Mouse (Mus musculus): ENCODE results near the gene Tbc1d2b. TPM values are rescaled to one million over a fixed set of nuclear protein-coding genes. Genes with fewer than 3 reads are reported as not detected.

The Tbc1d2b gene
- polyA plus RNA-seq, 2 experiments, result 6.5 to 9.8 TPM

GRCm38 (mm10) chr9:90162243-90162925, 108.2 kb downstream of the Tbc1d2b start:
- DNase-seq (ENCODE audit: low read depth in 3 of 3, low spot score in 3 of 3) (peak in 2 of 3 experiments; percentile 10 to 12), ATAC-seq (ENCODE audit: insufficient read depth) (peak; percentile 63)
- Histone ChIP-seq H3K9me3 (ENCODE audit: control insufficient read depth, low read length) (no peaks in the 10 kb centered on the region), H3K4me2 (ENCODE audit: low read depth) (peak overlapping the region; percentile 70), H3K9ac (replicated peaks) (no peak overlapping the region), H3K4me3 (ENCODE audit: insufficient read depth in 1 of 2, low read depth in 2 of 2, low read length in 2 of 2) (peak overlapping the region in 1 of 2 experiments; percentile 54; a peak in 2 of 4 replicates), H3K27me3 (ENCODE audit: control insufficient read depth, insufficient read depth, low read length) (peaks cover 24% of the 10 kb centered on the region), H3K4me1 (replicated peaks; ENCODE audit: control insufficient read depth in 2 of 2, insufficient read depth in 2 of 2, low read length in 1 of 2) (0 out of 4 replicates have a peak, but pooled peaks cover 0 to 3% of the 10 kb centered on the region in 2 experiments), H3K36me3 (replicated peaks; ENCODE audit: control insufficient read depth, insufficient read depth, low read depth) (no peaks in the 10 kb centered on the region), H3K27ac (no peak overlapping the region)
- TF ChIP-seq CTCF (IDR thresholded peaks at IDR 0.05; ENCODE audit: low read depth) (peak; percentile 48), EP300 (IDR thresholded peaks at IDR 0.05; ENCODE audit: low read depth) (no peak)
- 10% methylated on average over 27 of the region's 29 CpGs for WGBS (ENCODE audit: insufficient replicate concordance)

Other genes with a start within 250 kb of the Tbc1d2b start
- gene Ctsh, start 216.7 kb downstream of the Tbc1d2b start, polyA plus RNA-seq (2012; rRNA removed), result 31.0 and 34.7 TPM in 2 replicates
- 87.0 and 87.6 TPM in 2 replicates for gene Ctsh, start 216.7 kb downstream of the Tbc1d2b start, polyA plus RNA-seq (2014; fragmentation: Nextera tagmentation; extraction: Ambion mirVana)
- gene Morf4l1, start 156.0 kb downstream of the Tbc1d2b start, polyA plus RNA-seq (2012; rRNA removed), result 91.7 and 128 TPM in 2 replicates
- 96.7 and 104 TPM in 2 replicates for gene Morf4l1, start 156.0 kb downstream of the Tbc1d2b start, polyA plus RNA-seq (2014; fragmentation: Nextera tagmentation; extraction: Ambion mirVana)
- 0.64 and 0.91 TPM in 2 replicates for gene Adamts7, start 107.7 kb downstream of the Tbc1d2b start, polyA plus RNA-seq (2012; rRNA removed)
- gene Adamts7, start 107.7 kb downstream of the Tbc1d2b start, polyA plus RNA-seq (2014; fragmentation: Nextera tagmentation; extraction: Ambion mirVana), result 0.40 and 0.47 TPM in 2 replicates

Measured in liver, embryonic 14.5 days (tissue).